Mouse (Mus musculus): ENCODE results near the gene Cmya5. TPM values are rescaled to one million over a fixed set of nuclear protein-coding genes. Genes with fewer than 3 reads are reported as not detected.
A peak's percentile ranks its signal among the peaks of the same experiment; 100 is the strongest.
"Not testable (repeated sequence)": the region's sequence is repeated elsewhere in the genome, so short reads cannot be mapped to it uniquely, and the experiment has no call there.

Cmya5 gene
- polyA plus RNA-seq (2012; fragmentation: generic; extraction: Trizol): under 0.01 TPM
- long read RNA-seq, experiment 1: 0 reads
- long read RNA-seq, experiment 2: 0 reads

- H3K4me3 ChIP-seq (ENCODE audit: insufficient read depth, poor library complexity, severe bottlenecking): no peak within 1 kb of the TSS
- TF ChIP-seq FOSL1 (IDR thresholded peaks at IDR 0.05; ENCODE audit: insufficient read depth, low read length, poor library complexity, severe bottlenecking) (no peak), MYOG (IDR thresholded peaks at IDR 0.05; ENCODE audit: control insufficient read depth, extremely low read depth, insufficient read length) (no peak), MAX (IDR thresholded peaks at IDR 0.05) (no peak), CEBPB (IDR thresholded peaks at IDR 0.05; ENCODE audit: low read depth) (no peak), USF1 (IDR thresholded peaks at IDR 0.05; ENCODE audit: low read depth) (no peak), CTCF (IDR thresholded peaks at IDR 0.05; ENCODE audit: control insufficient read depth, insufficient read depth, insufficient read length) (no peak), MYOD1 (IDR thresholded peaks at IDR 0.05; ENCODE audit: control insufficient read depth, insufficient read length, low read depth) (no peak)
- no peak within 1 kb of the TSS for H3ac ChIP-seq (ENCODE audit: control insufficient read depth, insufficient read length, low read depth)
- no peaks in the 10 kb centered on the region for H3K79me3 ChIP-seq (ENCODE audit: low read depth)
- no peaks in the 10 kb centered on the region for H3K79me2 ChIP-seq (ENCODE audit: control insufficient read depth, insufficient read depth)
- H3K36me3 ChIP-seq (ENCODE audit: control insufficient read depth, insufficient read depth): peaks cover 32% of the 10 kb centered on the region
- H3K27me3 ChIP-seq (ENCODE audit: control insufficient read depth, insufficient read depth, insufficient read length): no peaks in the 10 kb centered on the region
Observed at GRCm38 (mm10) chr13:93144336-93145167, at the start of gene Cmya5. TSS of gene Cmya5 (minus strand) at chr13:93144724.

GRCm38 (mm10) chr13:93192646-93193026 lies 48.1 kb upstream of the Cmya5 start:
- peaks cover 45% of the 10 kb centered on the region for H3K79me2 ChIP-seq (ENCODE audit: control insufficient read depth, insufficient read depth)

GRCm38 (mm10) chr13:93191831-93192645 lies 47.5 kb upstream of the Cmya5 start, which contains the start of gene Tent2:
TSS of gene Tent2 (minus strand) at chr13:93192385.
- H3ac ChIP-seq (ENCODE audit: control insufficient read depth, insufficient read length, low read depth): peak within 1 kb of the TSS; percentile 87
- TF ChIP-seq FOSL1 (IDR thresholded peaks at IDR 0.05; ENCODE audit: insufficient read depth, low read length, poor library complexity, severe bottlenecking) (no peak), USF1 (IDR thresholded peaks at IDR 0.05; ENCODE audit: low read depth) (no peak), MAX (IDR thresholded peaks at IDR 0.05) (no peak)
- peaks cover 44% of the 10 kb centered on the region for H3K79me3 ChIP-seq (ENCODE audit: low read depth)
- H3K79me2 ChIP-seq (ENCODE audit: control insufficient read depth, insufficient read depth): peaks cover 51% of the 10 kb centered on the region
- peak within 1 kb of the TSS; percentile 68 for H3K4me3 ChIP-seq (ENCODE audit: insufficient read depth, poor library complexity, severe bottlenecking)
- peaks cover 5% of the 10 kb centered on the region for H3K36me3 ChIP-seq (ENCODE audit: control insufficient read depth, insufficient read depth)
- no peaks in the 10 kb centered on the region for H3K27me3 ChIP-seq (ENCODE audit: control insufficient read depth, insufficient read depth, insufficient read length)

More at GRCm38 (mm10) chr13:93192646-93193026, 48.1 kb upstream of the Cmya5 start:
- Histone ChIP-seq H3K27me3 (ENCODE audit: control insufficient read depth, insufficient read depth, insufficient read length) (no peaks in the 10 kb centered on the region), H3K4me3 (ENCODE audit: insufficient read depth, poor library complexity, severe bottlenecking) (no peak overlapping the region), H3ac (ENCODE audit: control insufficient read depth, insufficient read length, low read depth) (no peak overlapping the region), H3K36me3 (ENCODE audit: control insufficient read depth, insufficient read depth) (peaks cover 5% of the 10 kb centered on the region), H3K79me3 (ENCODE audit: low read depth) (peaks cover 38% of the 10 kb centered on the region)
- TF ChIP-seq MAX (IDR thresholded peaks at IDR 0.05) (no peak), FOSL1 (IDR thresholded peaks at IDR 0.05; ENCODE audit: insufficient read depth, low read length, poor library complexity, severe bottlenecking) (no peak), MYOD1 (IDR thresholded peaks at IDR 0.05; ENCODE audit: control insufficient read depth, insufficient read length, low read depth) (no peak), CEBPB (IDR thresholded peaks at IDR 0.05; ENCODE audit: low read depth) (no peak), USF1 (IDR thresholded peaks at IDR 0.05; ENCODE audit: low read depth) (no peak), MYOG (IDR thresholded peaks at IDR 0.05; ENCODE audit: control insufficient read depth, extremely low read depth, insufficient read length) (no peak), CTCF (IDR thresholded peaks at IDR 0.05; ENCODE audit: control insufficient read depth, insufficient read depth, insufficient read length) (no peak)

GRCm38 (mm10) chr13:93189416-93189815 lies 44.9 kb upstream of the Cmya5 start:
- H3K27me3 ChIP-seq (ENCODE audit: control insufficient read depth, insufficient read depth, insufficient read length): no peaks in the 10 kb centered on the region

GRCm38 (mm10) chr13:93188738-93189137 lies 44.2 kb upstream of the Cmya5 start:
- no peak overlapping the region for H3K4me3 ChIP-seq (ENCODE audit: insufficient read depth, poor library complexity, severe bottlenecking)

More at GRCm38 (mm10) chr13:93189416-93189815, 44.9 kb upstream of the Cmya5 start:
- TF ChIP-seq CTCF (IDR thresholded peaks at IDR 0.05; ENCODE audit: control insufficient read depth, insufficient read depth, insufficient read length) (no peak), CEBPB (IDR thresholded peaks at IDR 0.05; ENCODE audit: low read depth) (no peak), MYOD1 (IDR thresholded peaks at IDR 0.05; ENCODE audit: control insufficient read depth, insufficient read length, low read depth) (no peak), FOSL1 (IDR thresholded peaks at IDR 0.05; ENCODE audit: insufficient read depth, low read length, poor library complexity, severe bottlenecking) (no peak), MYOG (IDR thresholded peaks at IDR 0.05; ENCODE audit: control insufficient read depth, extremely low read depth, insufficient read length) (no peak), MAX (IDR thresholded peaks at IDR 0.05) (no peak), USF1 (IDR thresholded peaks at IDR 0.05; ENCODE audit: low read depth) (no peak)
- Histone ChIP-seq H3ac (ENCODE audit: control insufficient read depth, insufficient read length, low read depth) (no peak overlapping the region), H3K79me2 (ENCODE audit: control insufficient read depth, insufficient read depth) (peaks cover 77% of the 10 kb centered on the region), H3K79me3 (ENCODE audit: low read depth) (peaks cover 67% of the 10 kb centered on the region), H3K4me3 (ENCODE audit: insufficient read depth, poor library complexity, severe bottlenecking) (no peak overlapping the region), H3K36me3 (ENCODE audit: control insufficient read depth, insufficient read depth) (peaks cover 18% of the 10 kb centered on the region)

GRCm38 (mm10) chr13:93187792-93188191 lies 43.3 kb upstream of the Cmya5 start:
- H3K36me3 ChIP-seq (ENCODE audit: control insufficient read depth, insufficient read depth): peaks cover 28% of the 10 kb centered on the region
- not testable (repeated sequence) for H3K27me3 ChIP-seq (ENCODE audit: control insufficient read depth, insufficient read depth, insufficient read length); H3K4me3 ChIP-seq (ENCODE audit: insufficient read depth, poor library complexity, severe bottlenecking); H3ac ChIP-seq (ENCODE audit: control insufficient read depth, insufficient read length, low read depth)
- H3K79me2 ChIP-seq (ENCODE audit: control insufficient read depth, insufficient read depth): peaks cover 93% of the 10 kb centered on the region
- H3K79me3 ChIP-seq (ENCODE audit: low read depth): peaks cover 79% of the 10 kb centered on the region

More at GRCm38 (mm10) chr13:93188738-93189137, 44.2 kb upstream of the Cmya5 start:
- H3K79me2 ChIP-seq (ENCODE audit: control insufficient read depth, insufficient read depth): peaks cover 84% of the 10 kb centered on the region
- peaks cover 19% of the 10 kb centered on the region for H3K36me3 ChIP-seq (ENCODE audit: control insufficient read depth, insufficient read depth)
- no peaks in the 10 kb centered on the region for H3K27me3 ChIP-seq (ENCODE audit: control insufficient read depth, insufficient read depth, insufficient read length)
- H3ac ChIP-seq (ENCODE audit: control insufficient read depth, insufficient read length, low read depth): no peak overlapping the region
- TF ChIP-seq MAX (IDR thresholded peaks at IDR 0.05): no peak
- no peak for TF ChIP-seq MYOD1 (IDR thresholded peaks at IDR 0.05; ENCODE audit: control insufficient read depth, insufficient read length, low read depth)
- no peak for TF ChIP-seq USF1 (IDR thresholded peaks at IDR 0.05; ENCODE audit: low read depth)
- TF ChIP-seq FOSL1 (IDR thresholded peaks at IDR 0.05; ENCODE audit: insufficient read depth, low read length, poor library complexity, severe bottlenecking): no peak
- no peak for TF ChIP-seq MYOG (IDR thresholded peaks at IDR 0.05; ENCODE audit: control insufficient read depth, extremely low read depth, insufficient read length)
- no peak for TF ChIP-seq CTCF (IDR thresholded peaks at IDR 0.05; ENCODE audit: control insufficient read depth, insufficient read depth, insufficient read length)
- no peak for TF ChIP-seq CEBPB (IDR thresholded peaks at IDR 0.05; ENCODE audit: low read depth)
- H3K79me3 ChIP-seq (ENCODE audit: low read depth): peaks cover 69% of the 10 kb centered on the region
